Mouse (Mus musculus) lung, embryonic 15.5 days (tissue): ENCODE results near the gene Erv3. TPM values are rescaled to one million over a fixed set of nuclear protein-coding genes. Genes with fewer than 3 reads are reported as not detected.

ENCODE experiments used
- ATAC-seq: fragments of 200-750 bp; cut with Nextera tagmentation; 2 replicates; pipeline ENCODE4 v1.8.0; 2017; ENCODE audit warnings: moderate number of reproducible peaks, borderline replicate concordance; ENCODE audit not compliant: low FRiP score, low TSS enrichment; ENCODE audit errors: extremely low read depth
- H3K27ac ChIP-seq: fragments of 300-500 bp; sonication (generic); 2 replicates; pipeline ENCODE4 v1.5.1; 2015; ENCODE audit warnings: moderate library complexity, mild to moderate bottlenecking, inconsistent platforms
- H3K27me3 ChIP-seq: fragments of 300-500 bp; sonication (generic); 2 replicates; pipeline ENCODE4 v1.6.1; 2015; ENCODE audit warnings: inconsistent platforms
- H3K36me3 ChIP-seq: fragments of 300-500 bp; sonication (generic); 2 replicates; pipeline ENCODE4 v1.6.1; 2015; ENCODE audit warnings: inconsistent platforms
- H3K4me1 ChIP-seq: fragments of 300-500 bp; sonication (generic); 2 replicates; pipeline ENCODE4 v1.6.1; 2015; ENCODE audit warnings: inconsistent platforms
- H3K4me2 ChIP-seq: fragments of 300-500 bp; sonication (generic); 2 replicates; pipeline ENCODE4 v1.6.1; 2015; ENCODE audit warnings: inconsistent platforms, mild to moderate bottlenecking, moderate library complexity
- H3K4me3 ChIP-seq: fragments of 300-500 bp; sonication (generic); 2 replicates; pipeline ENCODE4 v1.5.1; 2015; ENCODE audit warnings: mild to moderate bottlenecking, inconsistent platforms
- H3K9ac ChIP-seq: fragments of 300-500 bp; sonication (generic); 2 replicates; pipeline ENCODE4 v1.6.1; 2015; ENCODE audit warnings: inconsistent platforms
- H3K9me3 ChIP-seq: fragments of 300-500 bp; sonication (generic); 2 replicates; pipeline ENCODE4 v1.6.1; 2016; ENCODE audit warnings: inconsistent platforms
- WGBS: fragments of 180-500 bp; shearing (Covaris S2); methylation state at CpG from one replicate; pipeline ENCODE4 v1.1.7; 2015; 5-methylcytosine and 5-hydroxymethylcytosine counted together
- polyA plus RNA-seq: library from polyadenylated mRNA; unstranded; fragments of >200 nt; fragmentation: Nextera tagmentation; extraction: Ambion mirVana; gene quantifications from 2 replicates; pipeline ENCODE4 v1.2.1, GENCODE M21; 2015

Erv3 gene
- polyA plus RNA-seq, 1 experiment from 2014 or later: not detected

DNA sequence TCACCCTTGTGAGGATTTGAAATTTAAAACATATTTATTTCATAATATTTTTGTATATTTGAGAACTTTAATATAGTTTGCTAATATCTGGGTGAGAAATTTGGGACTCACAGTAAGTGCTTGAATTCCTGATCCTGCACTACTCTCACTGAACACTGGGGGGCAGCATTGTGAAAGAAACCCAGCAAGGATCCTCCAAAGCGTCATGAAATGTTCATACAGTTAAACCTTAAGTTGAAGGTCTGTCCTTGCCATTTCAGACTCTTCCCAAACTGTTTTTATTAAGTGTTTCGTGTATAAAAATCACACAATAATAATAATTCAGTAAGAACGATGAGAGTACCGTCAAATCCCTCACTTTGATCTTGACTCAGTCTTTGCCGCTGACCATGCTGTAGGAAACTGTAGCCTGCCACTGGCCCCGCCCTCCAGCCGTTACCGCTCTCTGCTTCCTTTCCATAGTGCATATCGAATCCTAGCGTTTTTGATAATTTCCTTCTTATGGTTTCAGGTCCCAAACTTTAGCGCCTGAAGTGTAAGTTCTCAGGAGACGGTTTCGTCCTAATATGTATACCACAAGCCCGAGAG lies 39.4 kb downstream of the Erv3 start:
- 19% methylated on average over 14 of the region's 14 CpGs for WGBS
- Histone ChIP-seq H3K9ac (0 out of 2 replicates have a peak overlapping the region, but pooled peaks have one; percentile 13), H3K4me2 (peak overlapping the region; percentile 55), H3K36me3 (no peaks in the 10 kb centered on the region), H3K4me3 (peak overlapping the region; percentile 19), H3K4me1 (peaks cover 8% of the 10 kb centered on the region), H3K9me3 (no peaks in the 10 kb centered on the region), H3K27me3 (no peaks in the 10 kb centered on the region), H3K27ac (no peak overlapping the region)
- no peak; the same call in 1 of the 2 replicates for ATAC-seq

DNA sequence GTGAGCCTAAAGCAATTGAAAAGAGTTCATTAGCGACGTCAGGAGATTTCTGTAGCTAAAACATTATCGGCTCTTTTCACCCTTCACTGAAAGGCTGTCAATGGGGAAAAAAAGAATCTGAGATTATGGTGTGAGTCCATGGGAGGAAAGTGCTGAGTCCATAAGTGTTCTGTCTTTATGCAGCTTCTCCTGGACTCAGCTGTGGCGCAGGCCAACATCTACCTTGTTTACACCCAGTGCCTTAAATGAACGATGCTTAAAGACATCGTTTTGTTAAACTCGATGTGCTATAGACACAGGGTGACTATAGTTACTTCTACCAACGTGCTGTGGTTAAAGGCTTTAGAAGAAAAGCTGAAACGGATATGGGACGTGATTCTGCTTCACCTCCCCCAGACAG lies 45.2 kb downstream of the Erv3 start:
- no peaks in the 10 kb centered on the region for H3K4me1 ChIP-seq
- no peaks in the 10 kb centered on the region for H3K36me3 ChIP-seq
- H3K27ac ChIP-seq: no peak overlapping the region
- H3K4me3 ChIP-seq: no peak overlapping the region
- no peak for ATAC-seq
- H3K9me3 ChIP-seq: no peaks in the 10 kb centered on the region
- peaks cover 11% of the 10 kb centered on the region for H3K27me3 ChIP-seq
- no peak overlapping the region for H3K9ac ChIP-seq
- WGBS: 73% methylated on average over 10 of the region's 10 CpGs
- no peak overlapping the region for H3K4me2 ChIP-seq

- H3K9me3 ChIP-seq: no peaks in the 10 kb centered on the region
- H3K4me3 ChIP-seq: no peak overlapping the region
- no peak overlapping the region for H3K4me2 ChIP-seq
- no peak for ATAC-seq
- no peak overlapping the region for H3K9ac ChIP-seq
- H3K36me3 ChIP-seq: no peaks in the 10 kb centered on the region
- H3K27me3 ChIP-seq: peaks cover 11% of the 10 kb centered on the region
- no peak overlapping the region for H3K27ac ChIP-seq
- 0 out of 2 replicates have a peak, but pooled peaks cover 5% of the 10 kb centered on the region for H3K4me1 ChIP-seq
- 75% methylated on average over 1 of the region's 1 CpGs for WGBS
Observed at GRCm38 (mm10) chr2:131813437-131813836, 46.1 kb downstream of the Erv3 start.

- no peak overlapping the region for H3K4me2 ChIP-seq
- H3K27me3 ChIP-seq: peaks cover 11% of the 10 kb centered on the region
- H3K36me3 ChIP-seq: no peaks in the 10 kb centered on the region
- no peak overlapping the region for H3K9ac ChIP-seq
- H3K27ac ChIP-seq: no peak overlapping the region
- 16% methylated on average over 23 of the region's 23 CpGs for WGBS
- no peak overlapping the region for H3K4me3 ChIP-seq
- H3K4me1 ChIP-seq: 0 out of 2 replicates have a peak, but pooled peaks cover 6% of the 10 kb centered on the region
- no peaks in the 10 kb centered on the region for H3K9me3 ChIP-seq
- ATAC-seq: peak; percentile 80
Observed at GRCm38 (mm10) chr2:131812480-131813137, 46.9 kb downstream of the Erv3 start.

DNA sequence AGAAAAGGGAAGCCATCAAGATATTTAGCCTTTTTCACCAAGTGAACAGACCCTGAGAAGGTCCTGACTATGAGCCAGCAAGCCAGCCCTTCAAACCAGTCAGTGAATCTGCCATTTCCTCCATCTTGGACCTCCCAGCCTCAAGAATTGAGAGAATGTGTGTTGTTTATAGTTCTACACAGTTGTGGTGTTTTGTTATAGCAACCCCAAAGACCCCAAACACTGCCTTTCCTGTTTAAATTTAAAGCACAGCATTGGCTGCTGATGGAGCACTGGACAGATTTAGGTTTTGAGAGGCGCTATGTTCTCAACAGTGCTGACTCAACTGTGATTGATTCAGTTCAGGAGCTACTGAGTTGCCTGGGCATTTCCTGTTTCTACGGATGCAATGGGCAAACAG lies 47.9 kb downstream of the Erv3 start:
- 42% methylated on average over 2 of the region's 2 CpGs for whole genome bisulfite sequencing

GRCm38 (mm10) chr2:131808856-131809255 lies 50.7 kb downstream of the Erv3 start:
- H3K36me3 ChIP-seq: no peaks in the 10 kb centered on the region
- H3K27me3 ChIP-seq: peaks cover 11% of the 10 kb centered on the region
- H3K4me3 ChIP-seq: no peak overlapping the region
- no peak overlapping the region for H3K27ac ChIP-seq
- no peak overlapping the region for H3K4me2 ChIP-seq
- H3K4me1 ChIP-seq: 0 out of 2 replicates have a peak, but pooled peaks cover 6% of the 10 kb centered on the region
- H3K9ac ChIP-seq: no peak overlapping the region
- 43% methylated on average over 7 of the region's 7 CpGs for WGBS
- no peak for ATAC-seq
- no peaks in the 10 kb centered on the region for H3K9me3 ChIP-seq

More for the DNA sequence above, 47.9 kb downstream of the Erv3 start:
- H3K36me3 ChIP-seq: no peaks in the 10 kb centered on the region
- peaks cover 11% of the 10 kb centered on the region for H3K27me3 ChIP-seq
- no peak overlapping the region for H3K4me3 ChIP-seq
- no peak for ATAC-seq
- no peak overlapping the region for H3K9ac ChIP-seq
- no peak overlapping the region for H3K27ac ChIP-seq
- 0 out of 2 replicates have a peak, but pooled peaks cover 6% of the 10 kb centered on the region for H3K4me1 ChIP-seq
- H3K9me3 ChIP-seq: no peaks in the 10 kb centered on the region
- H3K4me2 ChIP-seq: no peak overlapping the region

DNA sequence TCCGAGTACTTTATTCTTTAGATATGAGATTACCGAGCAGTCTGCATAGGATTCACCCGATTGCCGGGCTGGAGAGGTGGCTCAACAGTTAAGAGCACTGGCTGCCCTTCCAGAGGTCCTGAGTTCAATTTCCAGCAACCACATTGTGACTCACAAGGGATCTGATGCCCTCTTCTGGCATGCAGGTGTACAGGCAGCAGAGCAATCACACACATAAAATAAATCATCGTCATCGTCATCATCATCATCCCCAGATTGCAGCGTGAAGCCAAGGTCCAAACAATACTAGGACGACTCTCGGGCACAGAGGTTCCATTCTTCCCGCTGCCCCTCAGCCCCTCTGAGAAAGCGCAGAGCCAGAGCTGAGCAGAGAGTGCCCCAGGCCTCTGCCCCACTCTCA lies 51.9 kb downstream of the Erv3 start:
- Histone ChIP-seq H3K4me1 (0 out of 2 replicates have a peak, but pooled peaks cover 6% of the 10 kb centered on the region), H3K4me2 (no peak overlapping the region), H3K9me3 (no peaks in the 10 kb centered on the region), H3K27ac (no peak overlapping the region), H3K36me3 (no peaks in the 10 kb centered on the region), H3K9ac (no peak overlapping the region), H3K27me3 (peaks cover 5% of the 10 kb centered on the region; the same call in 1 of the 2 replicates), H3K4me3 (no peak overlapping the region)
- 67% methylated on average over 11 of the region's 11 CpGs for WGBS
- ATAC-seq: no peak

DNA sequence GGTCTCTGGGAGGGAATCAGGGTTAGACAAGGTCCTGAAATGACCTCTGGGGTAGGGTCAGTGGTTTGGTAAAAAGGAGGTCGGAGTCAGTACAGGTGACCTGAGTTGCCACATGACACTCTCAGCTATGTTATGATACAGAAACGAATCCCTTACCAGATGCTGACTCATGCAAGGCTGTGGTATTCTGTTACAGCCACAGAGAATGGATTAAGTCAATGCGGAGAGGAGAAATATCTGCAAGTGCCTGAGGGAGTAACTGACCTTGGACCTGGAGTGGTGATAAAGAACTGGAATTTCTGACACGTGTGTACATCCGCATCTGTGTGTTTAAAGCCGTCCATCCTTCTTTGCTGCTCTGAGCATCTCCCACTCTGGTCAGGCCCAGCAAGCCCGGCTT lies 52.7 kb downstream of the Erv3 start:
- Histone ChIP-seq H3K9me3 (no peaks in the 10 kb centered on the region), H3K9ac (no peak overlapping the region), H3K27me3 (peaks cover 5% of the 10 kb centered on the region; the same call in 1 of the 2 replicates), H3K27ac (no peak overlapping the region), H3K4me2 (no peak overlapping the region), H3K4me3 (no peak overlapping the region), H3K4me1 (0 out of 2 replicates have a peak, but pooled peaks cover 6% of the 10 kb centered on the region), H3K36me3 (no peaks in the 10 kb centered on the region)
- 46% methylated on average over 7 of the region's 7 CpGs for WGBS
- no peak for ATAC-seq

DNA sequence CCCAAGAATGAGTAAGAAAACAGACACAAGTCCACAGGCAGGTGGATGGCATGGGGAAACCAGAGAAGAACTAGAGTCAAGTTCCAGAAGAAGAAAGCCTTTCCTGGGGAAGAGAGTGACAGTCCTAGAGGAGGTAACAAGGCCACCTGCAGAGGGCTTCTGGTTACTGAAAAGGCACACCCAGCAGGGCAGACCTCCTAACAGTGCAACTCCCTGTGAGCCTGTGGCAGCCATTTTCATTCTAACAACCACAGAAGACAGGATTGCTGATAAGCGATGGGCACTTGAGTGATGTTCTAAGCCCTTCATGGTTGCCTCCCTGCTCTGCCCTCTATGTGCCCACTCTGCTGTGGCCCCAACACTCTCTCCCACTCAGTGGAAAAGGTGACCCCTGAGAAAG lies 54.2 kb downstream of the Erv3 start:
- no peaks in the 10 kb centered on the region for H3K36me3 ChIP-seq
- no peak overlapping the region for H3K9ac ChIP-seq
- H3K27me3 ChIP-seq: no peaks in the 10 kb centered on the region
- H3K27ac ChIP-seq: no peak overlapping the region
- ATAC-seq: no peak
- 0 out of 2 replicates have a peak, but pooled peaks cover 6% of the 10 kb centered on the region for H3K4me1 ChIP-seq
- WGBS: 82% methylated on average over 1 of the region's 1 CpGs
- H3K9me3 ChIP-seq: no peaks in the 10 kb centered on the region
- no peak overlapping the region for H3K4me3 ChIP-seq
- H3K4me2 ChIP-seq: no peak overlapping the region

GRCm38 (mm10) chr2:131803801-131804200 lies 55.7 kb downstream of the Erv3 start:
- no peak overlapping the region for H3K4me2 ChIP-seq
- no peak overlapping the region for H3K4me3 ChIP-seq
- H3K4me1 ChIP-seq: 0 out of 2 replicates have a peak, but pooled peaks cover 5% of the 10 kb centered on the region
- 45% methylated on average over 3 of the region's 3 CpGs for WGBS
- H3K27me3 ChIP-seq: no peaks in the 10 kb centered on the region
- 0 out of 2 replicates have a peak overlapping the region, but pooled peaks have one; percentile 39 for H3K27ac ChIP-seq
- no peak for ATAC-seq
- H3K9ac ChIP-seq: no peak overlapping the region
- H3K9me3 ChIP-seq: no peaks in the 10 kb centered on the region
- H3K36me3 ChIP-seq: no peaks in the 10 kb centered on the region
